Mouse (Mus musculus) embryonic facial prominence, embryonic 13.5 days (tissue): ENCODE data around the gene 4932438A13Rik. TPM values are rescaled to one million over a fixed set of nuclear protein-coding genes. Genes with fewer than 3 reads are reported as not detected.
A peak's percentile ranks its signal among the peaks of the same experiment; 100 is the strongest.

ENCODE experiments used
- ATAC-seq: fragments of 200-750 bp; cut with Nextera tagmentation; 2 replicates; pipeline ENCODE4 v1.8.0; 2017; ENCODE audit warnings: low read depth; ENCODE audit not compliant: insufficient number of reproducible peaks, insufficient read depth, low FRiP score, low TSS enrichment
- H3K27ac ChIP-seq: fragments of 300-500 bp; sonication (generic); 2 replicates; pipeline ENCODE4 v1.5.1; 2015; ENCODE audit warnings: moderate library complexity, mild to moderate bottlenecking, inconsistent platforms
- H3K27me3 ChIP-seq: fragments of 300-500 bp; sonication (generic); 2 replicates; pipeline ENCODE4 v1.6.1; 2015; ENCODE audit warnings: mild to moderate bottlenecking, inconsistent platforms
- H3K36me3 ChIP-seq: fragments of 300-500 bp; sonication (generic); 2 replicates; pipeline ENCODE4 v1.6.1; 2015; ENCODE audit warnings: mild to moderate bottlenecking, inconsistent platforms
- H3K4me1 ChIP-seq: fragments of 300-500 bp; sonication (generic); 2 replicates; pipeline ENCODE4 v1.6.1; 2015; ENCODE audit warnings: inconsistent platforms
- H3K4me2 ChIP-seq: fragments of 300-500 bp; sonication (generic); 2 replicates; pipeline ENCODE4 v1.6.1; 2015; ENCODE audit warnings: moderate library complexity, mild to moderate bottlenecking, inconsistent platforms
- H3K4me3 ChIP-seq: fragments of 300-500 bp; sonication (generic); 2 replicates; pipeline ENCODE4 v1.5.1; 2015; ENCODE audit warnings: mild to moderate bottlenecking, inconsistent platforms
- H3K9ac ChIP-seq: fragments of 300-500 bp; sonication (generic); 2 replicates; pipeline ENCODE4 v1.6.1; 2015; ENCODE audit warnings: mild to moderate bottlenecking, inconsistent platforms
- H3K9me3 ChIP-seq: fragments of 300-500 bp; sonication (generic); 2 replicates; pipeline ENCODE4 v1.6.1; 2016; ENCODE audit warnings: inconsistent platforms
- WGBS: fragments of 180-500 bp; shearing (Covaris S2); methylation state at CpG from one replicate; pipeline ENCODE4 v1.1.7; 2015; ENCODE audit warnings: mixed read lengths; 5-methylcytosine and 5-hydroxymethylcytosine counted together
- polyA plus RNA-seq: library from polyadenylated mRNA; unstranded; fragments of >200 nt; fragmentation: Nextera tagmentation; extraction: Ambion mirVana; gene quantifications from 2 replicates; pipeline ENCODE4 v1.2.1, GENCODE M21; 2015

The 4932438A13Rik gene
- 58.0 and 61.0 TPM in 2 replicates for polyA plus RNA-seq

GRCm38 (mm10) chr3:36862721-36863275 lies at the start of gene 4932438A13Rik:
4932438A13Rik (plus strand) TSS chr3:36863104.
- Histone ChIP-seq H3K27me3 (no peaks in the 10 kb centered on the region), H3K9ac (peak within 1 kb of the TSS; percentile 90), H3K36me3 (peaks cover 29% of the 10 kb centered on the region), H3K27ac (0 out of 2 replicates have a peak within 1 kb of the TSS, but pooled peaks have one; percentile 28), H3K4me2 (peak within 1 kb of the TSS; percentile 70), H3K4me1 (peaks cover 5% of the 10 kb centered on the region; the same call in 1 of the 2 replicates), H3K9me3 (no peaks in the 10 kb centered on the region), H3K4me3 (peak within 1 kb of the TSS; percentile 82)
- ATAC-seq, result peak; percentile 97
- WGBS, result 2% methylated on average over 38 of the region's 38 CpGs

- Histone ChIP-seq H3K9me3 (no peaks in the 10 kb centered on the region), H3K27me3 (no peaks in the 10 kb centered on the region), H3K9ac (no peak overlapping the region), H3K36me3 (no peaks in the 10 kb centered on the region), H3K4me1 (no peaks in the 10 kb centered on the region), H3K27ac (no peak overlapping the region), H3K4me2 (no peak overlapping the region), H3K4me3 (no peak overlapping the region)
- no peak for ATAC-seq
- 87% methylated on average over 5 of the region's 5 CpGs for WGBS
These were observed 46.3 kb upstream of the 4932438A13Rik start for GRCm38 (mm10) chr3:36816633-36817032.

- H3K27me3 ChIP-seq, result no peaks in the 10 kb centered on the region
- 63% methylated on average over 7 of the region's 7 CpGs for WGBS
These were observed 43.5 kb upstream of the 4932438A13Rik start for GRCm38 (mm10) chr3:36819402-36819801.

GRCm38 (mm10) chr3:36821037-36821436 lies 41.9 kb upstream of the 4932438A13Rik start:
- Histone ChIP-seq H3K4me3 (no peak overlapping the region), H3K9ac (no peak overlapping the region), H3K27me3 (no peaks in the 10 kb centered on the region), H3K9me3 (no peaks in the 10 kb centered on the region), H3K4me2 (no peak overlapping the region), H3K4me1 (no peaks in the 10 kb centered on the region), H3K27ac (no peak overlapping the region), H3K36me3 (no peaks in the 10 kb centered on the region)
- no peak for ATAC-seq
- 80% methylated on average over 9 of the region's 9 CpGs for WGBS

More at GRCm38 (mm10) chr3:36819402-36819801, 43.5 kb upstream of the 4932438A13Rik start:
- no peaks in the 10 kb centered on the region for H3K36me3 ChIP-seq
- H3K9me3 ChIP-seq, result no peaks in the 10 kb centered on the region
- ATAC-seq, result no peak
- no peak overlapping the region for H3K4me2 ChIP-seq
- no peak overlapping the region for H3K4me3 ChIP-seq
- H3K9ac ChIP-seq, result no peak overlapping the region
- H3K4me1 ChIP-seq, result no peaks in the 10 kb centered on the region
- no peak overlapping the region for H3K27ac ChIP-seq

GRCm38 (mm10) chr3:36825098-36825497 lies 37.8 kb upstream of the 4932438A13Rik start:
- Histone ChIP-seq H3K9ac (no peak overlapping the region), H3K27me3 (no peaks in the 10 kb centered on the region), H3K36me3 (no peaks in the 10 kb centered on the region), H3K27ac (no peak overlapping the region), H3K4me3 (no peak overlapping the region), H3K4me2 (no peak overlapping the region), H3K9me3 (no peaks in the 10 kb centered on the region), H3K4me1 (no peaks in the 10 kb centered on the region)
- 69% methylated on average over 1 of the region's 1 CpGs for WGBS
- ATAC-seq, result no peak

GRCm38 (mm10) chr3:36825554-36825953 lies 37.4 kb upstream of the 4932438A13Rik start:
- Histone ChIP-seq H3K9ac (no peak overlapping the region), H3K36me3 (no peaks in the 10 kb centered on the region), H3K9me3 (no peaks in the 10 kb centered on the region), H3K4me1 (no peaks in the 10 kb centered on the region), H3K27ac (no peak overlapping the region), H3K27me3 (no peaks in the 10 kb centered on the region), H3K4me3 (no peak overlapping the region), H3K4me2 (no peak overlapping the region)
- 83% methylated on average over 4 of the region's 4 CpGs for WGBS
- ATAC-seq, result no peak

- no peak for ATAC-seq
- no peak overlapping the region for H3K9ac ChIP-seq
- H3K4me1 ChIP-seq, result no peaks in the 10 kb centered on the region
- no peak overlapping the region for H3K4me2 ChIP-seq
- WGBS, result 53% methylated on average over 8 of the region's 8 CpGs
- H3K4me3 ChIP-seq, result no peak overlapping the region
- no peaks in the 10 kb centered on the region for H3K36me3 ChIP-seq
- H3K27me3 ChIP-seq, result no peaks in the 10 kb centered on the region
- no peak overlapping the region for H3K27ac ChIP-seq
- H3K9me3 ChIP-seq, result no peaks in the 10 kb centered on the region
These were observed 35.5 kb upstream of the 4932438A13Rik start for GRCm38 (mm10) chr3:36827274-36828025.

GRCm38 (mm10) chr3:36830218-36830617 lies 32.7 kb upstream of the 4932438A13Rik start:
- Histone ChIP-seq H3K9me3 (no peaks in the 10 kb centered on the region), H3K27ac (no peak overlapping the region), H3K4me3 (no peak overlapping the region), H3K4me1 (peaks cover 1% of the 10 kb centered on the region; the same call in 1 of the 2 replicates), H3K9ac (no peak overlapping the region), H3K27me3 (no peaks in the 10 kb centered on the region), H3K36me3 (no peaks in the 10 kb centered on the region), H3K4me2 (no peak overlapping the region)
- ATAC-seq, result no peak
- WGBS, result 93% methylated on average over 3 of the region's 3 CpGs

GRCm38 (mm10) chr3:36834426-36834825 lies 28.5 kb upstream of the 4932438A13Rik start:
- H3K4me3 ChIP-seq, result no peak overlapping the region
- 63% methylated on average over 4 of the region's 4 CpGs for WGBS
- ATAC-seq, result no peak
- no peaks in the 10 kb centered on the region for H3K36me3 ChIP-seq
- no peak overlapping the region for H3K27ac ChIP-seq
- H3K4me1 ChIP-seq, result peaks cover 10% of the 10 kb centered on the region
- H3K9ac ChIP-seq, result no peak overlapping the region
- no peaks in the 10 kb centered on the region for H3K9me3 ChIP-seq
- H3K27me3 ChIP-seq, result no peaks in the 10 kb centered on the region
- no peak overlapping the region for H3K4me2 ChIP-seq

- Histone ChIP-seq H3K4me1 (peaks cover 10% of the 10 kb centered on the region), H3K9ac (no peak overlapping the region), H3K27me3 (no peaks in the 10 kb centered on the region), H3K36me3 (no peaks in the 10 kb centered on the region), H3K27ac (0 out of 2 replicates have a peak overlapping the region, but pooled peaks have one; percentile 1), H3K4me2 (no peak overlapping the region), H3K9me3 (no peaks in the 10 kb centered on the region), H3K4me3 (no peak overlapping the region)
- ATAC-seq, result no peak
- WGBS, result 83% methylated on average over 2 of the region's 2 CpGs
These were observed 28.1 kb upstream of the 4932438A13Rik start for GRCm38 (mm10) chr3:36834832-36835231.

- H3K9ac ChIP-seq, result peak overlapping the region; percentile 49; the same call in 1 of the 2 replicates
- no peaks in the 10 kb centered on the region for H3K9me3 ChIP-seq
- WGBS, result 7% methylated on average over 18 of the region's 18 CpGs
- H3K4me3 ChIP-seq, result peak overlapping the region; percentile 23
- H3K36me3 ChIP-seq, result no peaks in the 10 kb centered on the region
- 0 out of 2 replicates have a peak, but pooled peaks have one; percentile 48 for ATAC-seq
- H3K27ac ChIP-seq, result peak overlapping the region; percentile 44
- peak overlapping the region; percentile 56 for H3K4me2 ChIP-seq
- H3K4me1 ChIP-seq, result peaks cover 10% of the 10 kb centered on the region
- H3K27me3 ChIP-seq, result no peaks in the 10 kb centered on the region
These were observed 27.2 kb upstream of the 4932438A13Rik start for GRCm38 (mm10) chr3:36835525-36836203.
